Mouse (Mus musculus) liver, postnatal 0 days (tissue): ENCODE results near the gene C1rl.

Experiments used
- CTCF ChIP-seq: sonication (generic); IDR thresholded peaks from 2 replicates; pipeline ENCODE4 v1.5.1; 2016; ENCODE audit warnings: antibody characterized with exemption, low read depth
- EP300 ChIP-seq: IDR thresholded peaks from 2 replicates; pipeline ENCODE4 v1.6.1; 2016; ENCODE audit warnings: antibody characterized with exemption, low read depth, mild to moderate bottlenecking

GRCm38 (mm10) chr6:124511936-124512335 lies 19.0 kb downstream of the C1rl start:
- TF ChIP-seq CTCF = no peak
- no peak for TF ChIP-seq EP300
